Mouse (Mus musculus) cerebellum, postnatal 25 days (tissue): ENCODE results near the gene Gpr183.

ENCODE experiments used
- DNase-seq, 2 experiments: peaks; one replicate each; pipeline ENCODE4 v3.0.0; 2021; ENCODE audit warnings: mixed read lengths in 2 of 2

Gpr183 gene

GRCm38 (mm10) chr14:121929243-121929951 lies 35.6 kb downstream of the Gpr183 start:
- DNase-seq: no peak

- peak; percentile 38 to 72 for DNase-seq
Measured at GRCm38 (mm10) chr14:121928375-121929137, 36.4 kb downstream of the Gpr183 start.

- no peak for DNase-seq
Measured at GRCm38 (mm10) chr14:121927451-121927850, 37.5 kb downstream of the Gpr183 start.

- DNase-seq: no peak
Measured at GRCm38 (mm10) chr14:121926901-121927300, 38.1 kb downstream of the Gpr183 start.

GRCm38 (mm10) chr14:121924876-121925275 lies 40.1 kb downstream of the Gpr183 start:
- no peak for DNase-seq

- DNase-seq: no peak
Measured at GRCm38 (mm10) chr14:121922731-121923130, 42.3 kb downstream of the Gpr183 start.

- DNase-seq: no peak
Measured at GRCm38 (mm10) chr14:121922016-121922415, 43.0 kb downstream of the Gpr183 start.

- DNase-seq: peak; percentile 22 to 45
Measured at GRCm38 (mm10) chr14:121920511-121921124, 44.4 kb downstream of the Gpr183 start.

GRCm38 (mm10) chr14:121919752-121920151 lies 45.2 kb downstream of the Gpr183 start:
- peak in 1 of 2 experiments; percentile 36 for DNase-seq

- no peak for DNase-seq
Measured at GRCm38 (mm10) chr14:121918266-121918665, 46.7 kb downstream of the Gpr183 start.

- no peak for DNase-seq
Measured at GRCm38 (mm10) chr14:121916311-121917094, 48.5 kb downstream of the Gpr183 start.

GRCm38 (mm10) chr14:121915621-121916020 lies 49.4 kb downstream of the Gpr183 start, which contains the start of gene Gpr18:
TSS of gene Gpr18 (minus strand) at chr14:121915781.
- DNase-seq: no peak

- DNase-seq: no peak
Measured at GRCm38 (mm10) chr14:121915143-121915542, 49.9 kb downstream of the Gpr183 start.

GRCm38 (mm10) chr14:121912501-121912900 lies 52.5 kb downstream of the Gpr183 start:
- DNase-seq: no peak

GRCm38 (mm10) chr14:121909868-121910267 lies 55.1 kb downstream of the Gpr183 start:
- DNase-seq: no peak

- no peak for DNase-seq
Measured at GRCm38 (mm10) chr14:121906992-121907681, 57.9 kb downstream of the Gpr183 start.

GRCm38 (mm10) chr14:121906341-121906991 lies 58.5 kb downstream of the Gpr183 start:
- no peak for DNase-seq

- no peak for DNase-seq
Measured at GRCm38 (mm10) chr14:121904754-121905153, 60.2 kb downstream of the Gpr183 start.

GRCm38 (mm10) chr14:121903381-121903876 lies 61.6 kb downstream of the Gpr183 start:
- DNase-seq: no peak
